Mouse (Mus musculus) hematopoietic multipotent progenitor cell, adult 10-12 weeks (in vitro differentiated cells): ENCODE data around the gene Snai1. TPM values are rescaled to one million over a fixed set of nuclear protein-coding genes. Genes with fewer than 3 reads are reported as not detected.

Experiments
- polyA plus RNA-seq: library from polyadenylated mRNA; stranded (reverse); fragments of >175 nt; gene quantifications from 2 replicates; pipeline ENCODE4 v1.2.3, GENCODE M21; 2012; ENCODE audit warnings: low replicate concordance

The Snai1 gene
- 2.9 and 4.0 TPM in 2 replicates for polyA plus RNA-seq

DNA sequence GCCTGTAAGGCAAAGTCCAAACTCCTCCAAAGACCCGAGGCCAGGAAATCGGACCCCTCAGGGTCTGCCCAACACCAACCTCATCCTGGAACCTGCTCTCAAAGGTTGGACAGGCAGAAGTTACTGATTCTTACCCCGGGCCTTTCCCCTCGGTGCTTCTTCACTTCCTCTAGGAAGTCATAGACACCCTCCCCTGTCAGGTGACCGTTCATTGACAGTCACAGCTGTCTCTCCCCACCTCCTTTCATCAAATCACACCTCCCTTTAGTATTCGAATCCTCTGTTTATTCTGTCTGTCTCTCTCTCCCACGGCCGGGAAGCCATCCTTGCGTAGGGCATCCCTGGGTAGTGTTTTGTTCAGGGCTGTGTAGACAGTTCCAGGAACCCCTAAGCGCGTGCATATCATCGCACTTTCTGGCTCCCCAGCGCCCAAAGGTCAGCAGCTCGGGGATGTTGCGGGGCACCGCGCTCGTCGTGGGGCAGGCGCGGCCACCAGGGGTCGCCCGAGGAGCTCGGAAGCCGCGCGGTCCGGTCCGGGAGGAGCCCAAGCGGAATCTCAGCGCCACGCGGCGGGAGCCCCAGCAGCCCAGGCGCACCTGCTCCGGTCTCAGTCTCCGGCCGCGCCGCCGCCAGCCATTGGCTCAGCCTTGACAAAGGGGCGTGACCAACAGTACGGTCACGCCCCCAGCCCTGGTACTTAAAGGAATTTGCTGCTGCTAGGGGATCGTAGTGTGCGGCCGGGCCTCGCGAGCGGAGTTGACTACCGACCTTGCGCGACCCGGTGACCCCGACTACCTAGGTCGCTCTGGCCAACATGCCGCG lies at the start of gene Snai1:
Snai1 (plus strand) TSS at position 720 of the 822 bp plus-strand sequence.

DNA sequence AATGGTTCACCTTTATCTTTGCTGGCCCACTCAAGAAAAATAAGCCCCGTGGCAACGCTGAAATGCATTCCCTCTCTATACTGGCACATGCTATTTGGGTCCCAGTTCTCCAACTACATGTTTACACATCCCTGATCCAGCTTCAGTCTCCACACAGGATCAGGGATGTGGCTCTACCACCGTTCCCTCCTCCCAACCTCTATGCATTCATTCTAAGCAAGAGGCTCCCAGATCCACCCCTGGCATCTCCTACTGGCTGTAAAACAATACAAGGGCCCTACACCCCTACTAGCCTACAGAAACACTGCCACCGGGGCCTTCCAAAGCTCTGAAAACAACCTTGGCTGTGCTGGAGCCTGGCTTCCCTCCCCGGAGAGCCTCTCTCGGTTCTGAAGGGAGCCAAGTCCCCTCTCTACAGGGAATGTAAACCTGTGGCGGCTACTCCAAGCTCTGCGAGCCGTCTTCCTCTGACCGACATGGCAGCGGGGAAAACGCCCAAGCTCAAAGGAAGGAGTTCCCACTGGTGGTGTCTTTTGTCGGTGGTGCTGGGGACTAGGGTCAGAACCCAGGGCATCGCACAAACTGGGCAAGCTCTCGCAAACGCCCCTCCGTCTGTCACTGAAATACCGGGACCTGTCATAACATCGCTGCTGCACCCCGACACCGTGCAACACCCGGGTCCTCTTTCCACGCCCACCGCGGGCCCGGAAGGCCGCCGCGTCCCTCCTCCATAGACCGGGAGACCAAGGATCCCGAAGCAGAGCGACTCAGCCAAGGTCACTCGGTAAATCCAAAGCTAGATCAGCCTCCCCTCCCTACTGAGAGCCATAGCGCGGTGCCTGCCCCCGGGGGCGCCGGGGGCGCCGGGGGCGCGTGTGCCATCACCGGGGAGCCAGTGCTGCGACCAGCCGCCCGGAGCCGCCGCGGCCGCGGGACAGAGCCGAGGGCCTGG lies 46.0 kb upstream of the Snai1 start, which contains the start of gene Rnf114:
Rnf114 (plus strand) TSS at position 889 of the 952 bp plus-strand sequence.

DNA sequence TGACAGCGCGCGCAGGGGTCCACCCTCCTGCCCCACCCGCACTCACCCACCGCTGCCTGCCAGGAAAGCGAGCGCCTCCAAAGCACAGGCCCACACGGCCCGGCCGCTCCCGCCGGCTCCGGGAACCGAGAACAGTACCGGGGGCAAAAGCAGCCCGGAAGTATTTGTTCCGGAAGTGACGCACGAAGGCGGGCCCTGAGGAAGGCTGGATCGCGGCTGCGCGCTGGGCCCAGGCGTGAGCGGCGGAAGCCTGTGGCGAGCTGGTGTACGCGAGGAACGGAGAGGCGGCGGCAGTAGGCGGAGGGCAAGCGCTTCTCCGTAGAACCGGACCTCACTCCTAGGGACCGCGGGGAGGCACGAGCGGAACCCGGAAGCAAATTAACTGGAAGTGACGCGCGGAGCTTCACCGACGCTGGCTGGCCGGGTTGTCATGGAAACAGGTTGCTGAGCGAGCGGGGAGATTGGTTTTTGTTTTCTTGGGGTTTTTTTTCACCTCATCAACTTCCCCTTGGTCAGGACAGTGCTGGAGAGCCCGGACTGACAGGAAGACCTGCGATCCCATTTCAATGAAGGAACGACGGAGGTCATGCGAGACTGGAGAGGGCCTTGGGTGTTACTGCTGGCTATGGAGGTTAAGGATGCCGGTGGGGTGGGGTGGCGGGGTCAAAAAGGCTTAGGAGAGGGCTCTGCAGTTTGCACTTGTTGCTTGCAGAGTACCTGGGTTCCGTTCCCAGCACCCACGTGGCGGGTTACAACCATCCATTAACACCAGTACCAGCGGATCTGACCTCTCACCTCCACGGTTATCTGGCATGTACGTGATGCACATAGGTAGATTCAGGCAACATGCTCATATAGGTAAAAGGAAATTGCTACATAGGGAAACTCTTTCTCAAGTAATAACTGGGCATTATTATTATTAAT lies 45.0 kb upstream of the Snai1 start, which contains the start of gene Spata2:
Spata2 (minus strand) TSS at position 175 of the 924 bp plus-strand sequence.

Other genes with a start within 250 kb of the Snai1 start
- gene B4galt5, start 189.0 kb upstream of the Snai1 start, polyA plus RNA-seq: 33.5 and 42.5 TPM in 2 replicates
- gene Slc9a8, start 116.5 kb upstream of the Snai1 start, polyA plus RNA-seq: 14.0 and 34.4 TPM in 2 replicates
- 52.2 and 56.5 TPM in 2 replicates for gene Rnf114, start 45.5 kb upstream of the Snai1 start, polyA plus RNA-seq
- gene Spata2, start 45.3 kb upstream of the Snai1 start, polyA plus RNA-seq: 28.4 and 29.4 TPM in 2 replicates
- 94.0 and 139 TPM in 2 replicates for gene Ube2v1, start 93.9 kb downstream of the Snai1 start, polyA plus RNA-seq
- gene Gm20431, start 123.3 kb downstream of the Snai1 start, polyA plus RNA-seq: not detected in 2 replicates
- gene Cebpb, start 150.7 kb downstream of the Snai1 start, polyA plus RNA-seq: 67.3 and 405 TPM in 2 replicates
- 136 and 193 TPM in 2 replicates for gene Tmem189, start 151.6 kb downstream of the Snai1 start, polyA plus RNA-seq